Mouse (Mus musculus) brain, adult 2 months (tissue): ENCODE results near the gene Gm9767.

Source experiments
- DNase-seq: peaks from one replicate; pipeline ENCODE4 v3.0.0; 2011; ENCODE audit warnings: low read depth, low spot score

Gm9767 gene

GRCm38 (mm10) chr10:26077671-26078481 is at the start of gene Gm9767:
Gm9767 (plus strand) TSS chr10:26078255.
- DNase-seq, result peak; percentile 29

GRCm38 (mm10) chr10:26034931-26035330 is 43.1 kb upstream of the Gm9767 start:
- peak; percentile 88 for DNase-seq

DNA sequence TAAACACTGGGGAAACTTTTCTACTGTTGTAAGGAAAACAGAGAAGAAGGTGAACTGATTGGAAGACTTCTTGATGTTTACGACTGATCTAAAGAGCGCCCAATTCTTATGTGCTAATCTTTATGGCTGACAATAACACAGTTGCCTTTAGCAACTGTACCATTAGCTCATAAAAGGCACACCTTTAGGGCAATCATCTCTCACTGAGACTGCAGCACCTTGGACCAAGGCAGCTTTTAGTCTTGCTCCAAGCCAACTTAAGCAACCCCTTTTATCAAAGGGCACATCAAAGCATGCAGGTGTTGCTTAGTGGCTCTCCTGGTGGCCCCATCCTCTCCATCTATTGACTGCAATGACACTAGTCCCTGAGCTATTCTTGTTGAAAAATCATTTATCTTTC is 26.9 kb upstream of the Gm9767 start:
- no peak for DNase-seq

GRCm38 (mm10) chr10:26059662-26060307 is 18.3 kb upstream of the Gm9767 start:
- DNase-seq, result peak; percentile 74

DNA sequence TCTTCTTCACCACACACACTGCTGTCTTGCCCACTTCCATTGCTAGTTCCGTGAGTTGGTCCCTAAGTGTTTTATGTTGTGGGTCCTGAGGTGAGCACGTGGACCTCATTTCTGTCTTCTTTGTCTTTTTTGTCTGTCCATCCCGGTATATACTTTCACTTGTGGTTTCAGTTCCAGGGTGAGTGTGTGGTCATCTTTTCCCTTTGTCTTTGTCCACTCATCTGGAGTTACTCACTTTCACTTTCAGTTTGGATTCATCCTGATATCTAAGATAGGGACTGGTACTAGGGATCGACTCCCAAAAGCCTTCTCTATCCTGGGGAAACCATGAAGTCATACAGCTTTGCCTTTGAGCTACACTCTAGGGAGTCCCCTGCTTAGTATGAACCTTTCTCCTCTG is 15.0 kb upstream of the Gm9767 start:
- DNase-seq, result no peak

DNA sequence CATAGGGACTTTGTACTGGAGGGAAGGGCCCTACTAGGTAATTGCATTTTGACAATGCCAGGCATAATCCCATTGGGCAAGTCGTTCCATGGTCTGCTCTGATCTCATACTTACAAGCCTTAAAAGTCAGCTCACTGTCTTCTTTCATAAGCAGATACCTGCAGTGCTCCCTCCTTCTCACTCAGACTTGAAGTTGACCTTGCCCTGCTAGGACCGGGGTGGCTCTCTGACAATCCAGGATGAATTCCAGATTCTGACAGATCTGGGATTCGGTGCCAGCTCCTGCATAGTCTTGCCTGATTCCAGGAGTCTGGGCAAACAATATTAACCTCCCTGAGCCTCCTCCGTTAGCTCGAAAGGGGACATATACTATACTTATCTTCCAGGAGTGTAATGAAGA is 6.1 kb upstream of the Gm9767 start:
- DNase-seq, result no peak

- DNase-seq, result peak; percentile 12
Measured at GRCm38 (mm10) chr10:26076949-26077348, 1.1 kb upstream of the Gm9767 start.

DNA sequence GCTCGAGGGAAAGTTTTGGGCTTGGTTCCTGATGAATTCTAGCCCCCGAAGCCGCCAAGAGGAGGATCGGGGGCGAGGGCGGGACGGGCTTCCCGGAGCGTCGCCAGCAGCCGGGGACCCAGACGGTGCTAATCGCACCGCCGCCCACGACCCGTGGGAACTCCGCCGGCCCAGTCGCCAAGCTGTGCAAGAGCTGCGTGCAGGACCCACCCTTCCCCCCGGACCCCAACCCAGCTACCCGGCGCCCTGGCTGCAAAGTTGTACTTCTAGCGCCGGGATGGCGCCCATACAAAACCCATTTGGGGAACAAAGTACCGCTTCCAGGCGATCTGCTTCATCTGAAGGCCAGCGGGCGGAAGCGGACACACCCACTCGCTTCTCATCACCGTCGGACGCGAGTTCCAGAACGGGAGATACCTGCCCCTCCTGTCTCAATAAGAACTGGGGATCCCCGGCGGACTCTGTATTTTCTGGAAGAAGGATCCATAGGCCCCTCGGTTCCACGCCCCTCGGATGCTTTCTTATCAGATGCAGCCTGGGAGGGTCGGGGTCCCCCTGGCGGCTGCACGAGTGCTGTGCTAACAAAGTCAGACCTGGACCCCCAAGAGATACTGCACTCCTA is 577 bp downstream of the Gm9767 start, which contains the start of gene Tmem200a:
TSS of gene Tmem200a (minus strand) at position 532 of the 622 bp plus-strand sequence.
- DNase-seq, result peak; percentile 67

DNA sequence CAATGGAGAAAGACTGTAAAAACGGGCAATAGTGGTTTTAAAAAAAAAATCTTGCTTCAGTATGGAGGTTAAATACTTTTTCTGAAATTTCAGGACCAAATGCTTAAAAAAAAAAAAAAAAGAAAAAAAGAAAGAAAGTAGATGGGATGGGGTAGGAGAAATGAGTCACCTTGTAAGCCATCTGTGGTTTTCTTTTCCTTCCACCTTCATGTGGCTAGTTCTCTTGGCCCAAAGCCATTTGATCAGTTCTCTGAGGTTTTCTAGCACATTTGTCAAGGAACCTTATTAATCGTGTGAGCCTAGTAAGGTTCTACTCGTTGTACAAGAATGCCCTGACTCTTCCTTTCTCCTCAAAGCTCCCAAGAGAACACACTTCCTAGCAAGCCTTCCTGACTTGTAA is 1.6 kb downstream of the Gm9767 start:
- DNase-seq, result peak; percentile 14

GRCm38 (mm10) chr10:26082081-26082480 is 4.0 kb downstream of the Gm9767 start:
- DNase-seq, result no peak

DNA sequence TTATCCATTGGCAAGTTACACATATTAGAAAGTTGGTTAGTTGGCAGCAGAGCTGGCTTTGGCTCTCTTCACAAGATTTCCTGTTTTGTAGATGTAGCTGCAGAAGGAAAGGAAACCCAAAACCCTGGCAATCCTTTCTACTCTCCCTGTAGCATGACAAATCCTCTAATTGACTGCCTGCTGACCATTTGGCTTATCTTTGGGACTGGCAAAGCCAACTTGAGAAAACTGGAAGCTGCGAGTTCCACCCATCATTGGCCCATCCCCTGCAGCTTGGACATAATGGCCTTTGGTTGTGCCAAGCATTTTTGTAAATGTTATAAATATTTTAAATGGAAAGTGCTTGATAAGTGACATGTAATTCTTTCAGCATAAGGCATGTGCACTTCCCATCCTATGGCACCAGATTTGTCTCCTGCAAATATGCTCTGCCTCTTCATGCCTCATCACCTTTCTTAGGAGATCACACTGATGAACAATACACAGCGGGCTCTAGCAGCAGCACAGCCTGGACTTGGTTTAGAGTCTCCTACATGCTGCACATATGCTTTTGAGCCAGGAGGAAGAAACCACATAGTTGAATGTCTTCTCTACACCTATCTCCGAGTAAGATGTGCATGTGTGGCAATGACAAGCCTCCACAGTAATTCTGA is 25.4 kb downstream of the Gm9767 start:
- peak; percentile 14 for DNase-seq

GRCm38 (mm10) chr10:26114409-26114808 is 36.4 kb downstream of the Gm9767 start:
- peak; percentile 55 for DNase-seq

GRCm38 (mm10) chr10:26119067-26119821 is 41.2 kb downstream of the Gm9767 start:
- peak; percentile 48 for DNase-seq

DNA sequence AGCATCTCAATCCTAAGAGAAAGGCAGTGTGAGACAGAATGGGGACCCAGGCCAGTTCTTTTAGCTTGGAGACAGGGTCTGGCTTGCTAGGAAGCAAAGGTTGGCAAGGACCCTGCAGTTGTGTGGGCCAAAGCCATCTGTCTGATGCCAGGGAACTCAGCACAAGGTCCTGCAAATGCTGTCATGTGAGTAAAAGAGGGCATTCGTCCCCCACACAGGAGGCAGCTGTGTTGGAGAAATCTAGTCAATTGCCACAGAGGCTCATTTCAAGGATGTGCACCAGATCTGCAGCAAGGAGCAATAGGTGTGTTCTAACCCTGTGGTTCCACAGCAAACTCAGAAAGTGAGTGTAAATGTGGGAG is 41.7 kb downstream of the Gm9767 start:
- peak; percentile 14 for DNase-seq
